Mouse (Mus musculus): Measurements from ENCODE around the gene Gtf2a1l.

DNA sequence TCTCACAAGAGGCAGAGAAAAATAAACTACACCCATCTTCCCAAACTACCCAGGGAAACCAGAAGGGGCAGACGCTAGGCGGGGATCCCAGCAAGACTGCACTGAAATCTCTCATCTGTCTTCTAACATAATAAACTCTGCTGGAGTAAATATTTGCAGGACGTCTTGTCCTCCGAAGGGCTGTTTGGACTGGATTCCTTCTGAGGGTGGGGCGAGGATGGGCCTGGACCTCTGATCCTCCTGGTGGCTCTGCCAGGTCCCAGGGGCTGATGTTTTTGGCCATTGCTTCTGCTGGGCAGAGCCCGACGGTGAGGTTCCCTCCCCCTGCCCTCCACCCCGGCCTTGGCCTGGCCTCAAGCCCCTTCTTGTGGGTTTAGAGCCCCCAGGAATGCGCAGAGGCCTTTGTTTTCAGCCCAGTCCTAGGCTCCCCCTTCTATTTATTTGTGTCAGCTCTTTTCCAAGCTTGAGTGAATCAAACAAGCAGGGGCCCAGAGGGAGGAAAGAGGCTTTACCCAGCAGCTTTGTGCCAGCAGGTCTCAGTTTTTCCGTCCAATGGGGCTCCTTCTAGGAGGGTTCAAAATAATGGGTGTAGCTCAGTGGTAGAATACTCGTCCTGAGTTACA, 38.4 kb upstream of the Gtf2a1l start:
- TF ChIP-seq CTCF (IDR thresholded peaks at IDR 0.05; ENCODE audit: borderline replicate concordance, insufficient read depth, low read length) (no peak), POLR2A (IDR thresholded peaks at IDR 0.05; ENCODE audit: low read depth, low read length) (no peak)
